Mouse (Mus musculus) R1 (cell line): Measurements from ENCODE around the gene Apex1.
"Not testable (repeated sequence)": the region's sequence is repeated elsewhere in the genome, so short reads cannot be mapped to it uniquely, and the experiment has no call there.

Source experiments
- DNase-seq: peaks from one replicate; pipeline ENCODE4 v3.0.0-alpha.2; 2018; ENCODE audit warnings: low read depth, low spot score

The Apex1 gene

DNA sequence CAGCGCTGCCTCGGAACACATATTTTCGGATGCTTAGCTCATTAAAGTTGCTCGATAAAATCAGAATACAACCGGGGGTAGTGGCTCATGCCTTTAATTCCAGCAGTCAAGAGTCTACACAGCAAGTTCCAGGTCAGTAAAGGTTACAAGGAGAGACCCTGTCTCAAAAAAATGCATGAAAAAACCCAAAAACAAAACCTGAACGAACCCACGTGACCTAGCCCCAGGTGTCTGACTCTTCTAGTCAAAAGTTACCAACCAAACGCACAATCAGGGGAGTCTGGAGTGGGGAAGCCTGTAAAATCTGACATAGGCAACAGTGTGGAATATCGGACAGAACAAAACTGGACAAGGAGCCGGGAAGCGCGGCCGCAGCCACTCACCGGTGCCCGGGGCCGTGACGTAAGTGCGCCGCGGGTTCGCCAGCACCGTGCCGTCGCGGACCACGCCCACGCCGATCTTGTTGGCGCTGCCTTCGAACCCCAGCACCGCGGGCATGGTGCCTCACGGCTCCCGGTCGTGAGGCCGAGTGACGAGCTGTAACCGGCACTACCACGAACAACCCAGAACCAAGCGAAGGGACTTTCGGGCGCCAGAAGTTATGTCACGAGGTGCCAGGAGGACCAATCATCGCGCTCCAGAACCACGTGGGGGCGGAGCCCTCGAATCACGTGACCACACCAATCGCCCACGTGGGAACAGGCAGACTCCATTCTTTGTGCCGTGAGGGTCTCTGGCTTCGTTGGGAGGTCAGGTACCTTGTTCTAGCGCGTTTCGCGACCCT lies at the start of gene Apex1, which contains the start of gene Osgep:
Gene Apex1, plus strand, starts transcription at position 688 of the 784 bp plus-strand sequence.
Gene Osgep, minus strand, starts transcription at position 613 of the 784 bp plus-strand sequence.
- peak; percentile 98 for DNase-seq

DNA sequence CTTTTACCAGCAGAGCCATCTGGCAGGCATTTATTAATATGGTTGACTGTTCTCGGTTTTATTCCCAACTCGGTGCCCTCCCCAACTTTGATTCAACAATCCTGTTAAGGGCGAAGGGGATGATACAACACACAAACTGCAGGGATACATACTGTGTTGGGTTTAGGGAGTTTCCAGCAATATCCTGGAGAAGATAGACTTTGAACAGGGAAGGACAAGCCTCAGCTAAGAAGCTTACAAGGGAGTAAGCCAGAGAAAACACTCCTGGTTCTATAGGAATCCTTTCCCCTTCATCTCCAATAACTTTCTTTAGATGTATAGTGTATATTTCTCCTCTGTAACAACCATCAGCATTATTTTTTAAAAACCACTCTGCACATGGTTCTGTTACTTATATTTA lies 49.6 kb upstream of the Apex1 start:
- no peak for DNase-seq

- no peak for DNase-seq
Observed at GRCm38 (mm10) chr14:50875591-50876230, 49.1 kb upstream of the Apex1 start.

- DNase-seq, result peak; percentile 8
Observed at GRCm38 (mm10) chr14:50876236-50876950, 48.4 kb upstream of the Apex1 start.

DNA sequence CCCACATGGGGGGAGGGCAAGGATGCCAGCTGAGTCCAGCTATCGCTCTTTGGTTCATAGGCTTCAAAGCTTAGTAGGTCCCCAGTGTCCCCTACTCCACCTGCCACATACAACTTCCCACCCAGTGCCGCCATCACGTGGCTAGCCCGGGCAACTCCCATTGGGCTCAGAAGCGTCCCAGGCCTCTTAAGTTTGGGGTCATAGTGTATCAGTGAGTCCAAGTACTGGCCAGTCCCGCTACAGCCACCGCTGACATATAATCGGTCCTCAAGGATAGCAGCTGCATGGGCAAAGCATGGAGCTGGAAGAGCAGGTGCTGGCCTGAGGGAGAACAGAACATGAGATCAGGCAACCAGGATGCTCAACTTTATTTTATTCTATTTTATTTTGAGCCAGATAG lies 33.1 kb upstream of the Apex1 start:
- peak; percentile 29 for DNase-seq

GRCm38 (mm10) chr14:50892091-50892490 lies 32.7 kb upstream of the Apex1 start:
- no peak for DNase-seq

- DNase-seq, result peak; percentile 28
Observed at GRCm38 (mm10) chr14:50892541-50893459, 32.0 kb upstream of the Apex1 start.

DNA sequence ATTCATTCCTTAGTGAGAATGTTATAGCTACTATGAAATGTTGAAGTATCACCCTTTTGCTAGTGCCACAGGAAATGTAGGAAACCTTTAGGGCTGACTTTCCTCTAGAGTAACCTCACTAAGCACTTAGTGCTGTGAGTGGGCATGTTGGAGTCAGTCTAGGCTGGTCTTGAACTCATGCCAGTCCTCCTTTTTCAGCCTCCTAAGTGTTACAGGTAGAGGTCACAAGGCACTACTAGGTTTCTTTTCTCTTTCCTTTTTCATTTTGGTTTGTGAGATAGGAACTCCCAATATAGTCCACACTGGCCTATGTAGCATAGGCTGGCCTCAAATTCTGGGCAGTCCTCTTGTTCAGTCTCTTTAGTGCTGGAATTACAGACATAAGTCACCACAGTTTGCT lies 29.4 kb upstream of the Apex1 start:
- DNase-seq, result no peak

DNA sequence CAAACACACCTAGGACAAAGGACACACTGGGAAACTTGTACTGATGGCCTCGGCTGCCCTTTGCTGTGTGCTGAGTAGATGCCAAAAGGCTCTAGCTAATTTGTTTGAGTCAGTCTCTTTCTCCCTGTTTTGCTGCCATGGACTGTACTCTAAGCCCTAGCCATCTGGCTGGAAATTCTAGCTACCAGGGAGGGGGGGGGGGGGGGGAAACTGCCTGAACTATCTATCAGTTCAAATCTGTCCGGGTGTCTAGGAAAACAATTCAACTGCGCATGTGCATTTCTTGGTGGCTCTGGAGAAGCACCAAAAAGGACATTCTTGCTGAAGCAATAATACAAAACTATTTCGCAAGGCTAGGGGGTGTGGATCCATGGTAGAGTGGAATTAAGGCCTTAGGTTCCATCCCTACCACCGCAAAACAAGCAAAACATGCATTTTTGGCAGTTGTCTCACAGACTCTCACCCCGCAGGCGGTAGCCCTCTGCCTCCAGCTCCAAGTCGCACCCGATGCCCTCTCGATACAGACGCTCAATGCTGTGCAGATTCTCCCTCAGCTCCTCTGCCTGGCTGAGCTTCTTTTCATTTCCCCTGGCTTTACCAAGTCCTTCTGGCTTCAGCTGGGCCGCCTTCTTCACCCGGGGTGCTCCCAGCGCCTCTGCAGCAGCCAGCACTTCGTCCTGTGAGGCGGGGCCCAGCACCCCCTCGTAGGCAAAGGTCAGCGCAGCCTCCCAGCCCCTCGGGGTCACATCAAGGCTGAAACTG lies 28.6 kb upstream of the Apex1 start:
- peak; percentile 32 for DNase-seq

- peak; percentile 50 for DNase-seq
Observed at GRCm38 (mm10) chr14:50896747-50897373, 27.9 kb upstream of the Apex1 start.

- DNase-seq, result peak; percentile 16
Observed at GRCm38 (mm10) chr14:50897374-50897765, 27.4 kb upstream of the Apex1 start, which contains the start of gene Klhl33. Gene Klhl33 (minus strand): TSS chr14:50897507.

- not testable (repeated sequence) for DNase-seq
Observed at GRCm38 (mm10) chr14:50897992-50898391, 26.8 kb upstream of the Apex1 start.

DNA sequence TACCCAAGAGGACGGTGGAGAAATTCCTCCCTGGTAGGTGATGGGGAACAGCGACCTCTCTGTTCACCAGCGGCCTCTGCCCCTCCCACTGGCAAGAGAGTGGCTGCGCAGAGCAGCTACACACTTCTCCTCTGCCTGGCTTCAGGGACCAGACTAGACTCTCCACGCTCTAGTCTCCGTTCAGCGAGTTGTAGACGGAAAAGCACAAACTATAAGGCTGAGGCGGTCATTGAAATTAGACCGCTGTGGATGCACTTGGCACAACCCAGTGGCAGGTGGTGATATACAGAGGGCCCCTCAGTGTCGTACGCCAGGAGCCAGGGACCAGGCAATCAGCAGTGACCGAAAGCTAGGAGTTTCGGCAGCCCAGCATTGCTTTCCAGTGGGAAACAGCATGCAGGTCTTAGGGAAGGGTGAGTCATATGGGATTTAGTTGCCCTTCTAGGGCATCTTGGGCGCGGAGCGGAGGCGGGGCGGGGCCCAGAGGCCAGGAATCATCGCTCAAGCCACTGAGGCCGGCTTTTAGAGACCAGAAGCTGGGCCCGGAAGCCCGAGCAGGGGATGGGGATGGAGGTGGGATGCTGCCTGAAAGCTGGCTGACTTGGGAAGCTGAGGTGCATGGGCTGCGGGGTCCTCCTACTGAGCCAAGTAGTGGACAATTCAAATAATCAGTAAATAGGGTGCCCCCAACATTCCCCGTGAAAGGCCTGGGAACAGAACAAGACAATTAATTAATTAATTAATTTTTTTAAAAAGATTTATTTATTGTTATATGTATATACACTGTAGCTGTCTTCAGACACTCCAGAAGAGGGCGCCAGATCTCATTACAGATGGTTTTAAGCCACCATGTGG lies 20.6 kb upstream of the Apex1 start:
- peak; percentile 48 for DNase-seq

DNA sequence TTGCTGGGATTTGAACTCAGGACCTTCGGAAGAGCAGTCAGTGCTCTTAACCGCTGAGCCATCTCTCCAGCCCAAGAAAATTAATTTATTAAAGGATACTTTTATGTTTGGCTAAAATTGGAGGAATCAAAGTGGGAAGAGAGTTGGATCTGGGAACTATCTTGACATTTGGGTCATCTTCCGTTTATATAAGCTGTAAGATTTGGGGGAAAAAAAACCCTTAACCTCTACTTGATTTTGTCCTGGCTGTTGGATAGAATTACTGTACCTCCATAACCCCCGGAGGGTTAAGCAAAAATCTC lies 20.0 kb upstream of the Apex1 start:
- DNase-seq, result no peak

DNA sequence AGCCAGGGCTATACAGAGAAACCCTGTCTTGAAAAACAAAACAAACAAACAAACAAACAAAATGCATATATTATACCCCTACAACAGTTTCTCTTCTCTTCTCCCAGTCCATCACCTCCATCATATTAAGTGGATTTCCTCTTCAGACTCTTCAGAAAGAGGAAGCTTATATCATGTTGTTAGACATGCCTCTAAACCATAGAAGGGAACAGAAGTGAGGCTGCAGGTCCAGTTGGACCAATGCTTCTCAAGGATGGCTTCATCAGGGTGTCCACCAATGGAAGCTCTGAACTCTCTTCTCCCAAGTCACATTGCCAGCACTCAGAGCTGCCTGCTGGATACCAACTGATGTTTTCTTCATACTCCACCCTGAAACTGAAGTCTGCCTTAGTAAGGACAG lies 19.4 kb upstream of the Apex1 start:
- not testable (repeated sequence) for DNase-seq

DNA sequence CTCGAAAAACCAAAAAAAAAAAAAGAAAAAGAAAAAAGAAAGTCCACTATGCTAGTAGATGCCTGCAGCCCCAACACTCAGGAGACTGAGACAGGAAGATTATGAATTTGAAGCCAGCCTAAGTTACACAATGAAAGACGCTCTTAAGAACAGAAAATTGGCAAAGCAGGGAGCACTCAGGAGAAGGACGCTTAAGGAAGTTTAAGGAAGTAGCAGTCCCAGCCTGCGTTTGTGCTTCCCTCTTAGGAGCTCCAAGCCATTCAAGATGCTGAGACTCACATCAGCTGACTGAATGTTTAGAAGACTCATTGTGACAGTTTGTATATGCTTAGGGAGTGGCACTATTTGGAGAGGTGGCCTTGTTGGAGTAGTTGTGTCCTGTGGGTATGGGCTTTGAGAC lies 16.6 kb upstream of the Apex1 start:
- no peak for DNase-seq

GRCm38 (mm10) chr14:50911356-50911755 lies 13.4 kb upstream of the Apex1 start:
- DNase-seq, result peak; percentile 84

DNA sequence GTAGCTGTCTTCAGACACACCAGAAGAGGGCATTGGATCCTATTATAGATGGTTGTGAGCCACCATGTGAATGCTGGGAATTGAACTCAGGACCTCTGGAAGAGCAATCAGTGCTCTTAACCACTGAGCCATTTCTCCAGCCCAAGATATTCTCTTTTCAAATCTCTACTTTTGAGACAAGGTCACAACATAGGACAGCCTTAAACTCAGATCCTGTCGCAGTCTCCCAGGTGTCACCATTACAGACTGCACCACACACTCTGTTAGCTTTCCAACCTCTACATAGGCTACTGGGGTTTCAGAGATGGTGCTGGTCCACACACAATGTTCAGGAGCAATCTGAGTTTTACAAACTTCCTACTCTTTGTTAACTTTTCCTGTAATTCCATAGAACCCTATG lies 1.3 kb upstream of the Apex1 start:
- not testable (repeated sequence) for DNase-seq
